Mouse (Mus musculus): ENCODE results near the gene Sh3bp5.

- TF ChIP-seq EP300 (IDR thresholded peaks at IDR 0.05; ENCODE audit: low read depth) (no peak), CTCF (IDR thresholded peaks at IDR 0.05; ENCODE audit: low read depth) (no peak)
Observed at GRCm38 (mm10) chr14:31407208-31407607, 28.7 kb downstream of the Sh3bp5 start.
